Mouse (Mus musculus): ENCODE measurements at regions not wholly inside any gene's neighbourhood (a gene's known extent, or its start where the extent isn't known, plus 50 kb on each side); places are given as distances from the start of the nearest gene placed in this dataset.

DNA sequence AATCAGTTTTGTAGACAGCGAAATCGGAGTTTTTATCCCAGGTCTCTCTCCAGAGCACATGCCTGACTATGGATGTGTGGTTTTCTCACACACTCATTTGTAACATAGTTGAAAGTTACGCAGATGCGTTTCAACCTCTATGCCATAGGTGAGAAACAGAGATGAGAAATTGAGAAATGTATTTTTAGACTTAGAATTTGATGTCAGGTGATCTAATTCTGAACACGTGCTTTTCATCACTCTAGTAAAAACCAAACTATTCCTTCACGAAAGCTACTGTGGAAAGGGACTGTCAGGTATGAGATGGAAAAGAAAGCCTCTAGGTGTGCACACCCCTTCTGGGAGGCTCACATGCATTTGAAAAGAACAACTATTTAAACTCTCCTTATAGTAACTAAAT is 96.8 kb upstream of the Fndc3a start:
- ATAC-seq (replicated peaks; ENCODE audit: low FRiP score, low TSS enrichment, poor library complexity, severe bottlenecking): no peak

DNA sequence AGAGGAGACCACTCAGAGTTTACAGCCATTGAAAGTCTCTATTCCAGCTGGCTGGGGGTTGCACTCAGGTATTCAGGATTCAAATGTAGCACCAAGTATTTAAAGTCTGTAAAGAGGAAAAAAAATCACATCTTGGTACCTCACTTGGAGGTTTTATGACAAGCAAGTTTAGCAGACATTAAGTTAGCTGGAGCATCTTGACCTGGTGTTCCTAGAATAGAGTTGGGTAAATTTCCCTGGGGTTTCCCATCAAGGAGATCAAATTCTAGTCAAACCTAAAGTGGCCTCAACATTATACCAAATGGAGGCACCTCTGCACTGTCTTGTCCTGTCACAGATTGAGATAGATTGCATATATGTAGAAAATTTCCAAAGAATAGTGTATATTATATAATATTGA is 93.8 kb upstream of the Fndc3a start:
- no peak for ATAC-seq (replicated peaks; ENCODE audit: low FRiP score, low TSS enrichment, poor library complexity, severe bottlenecking)

DNA sequence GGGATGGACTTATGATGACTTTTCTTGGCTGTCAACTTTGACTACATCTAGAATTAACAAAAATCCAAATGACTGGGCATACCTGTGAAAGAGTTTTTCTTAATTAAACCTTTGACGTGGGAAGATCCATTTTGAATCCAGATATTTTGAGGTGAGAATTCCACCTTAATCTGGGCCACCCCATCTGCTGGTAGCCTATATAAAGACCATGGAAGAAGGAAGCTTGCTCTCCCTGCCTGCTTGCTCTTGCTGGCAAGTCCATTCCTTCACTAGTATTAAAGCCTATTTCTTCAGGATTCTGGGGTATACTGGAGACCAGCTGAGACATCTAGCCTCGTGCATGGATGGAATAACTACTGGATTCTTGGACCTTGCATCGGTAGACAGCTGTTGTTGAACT is 80.9 kb upstream of the Fndc3a start:
- ATAC-seq (replicated peaks; ENCODE audit: low FRiP score, low TSS enrichment, poor library complexity, severe bottlenecking): no peak

DNA sequence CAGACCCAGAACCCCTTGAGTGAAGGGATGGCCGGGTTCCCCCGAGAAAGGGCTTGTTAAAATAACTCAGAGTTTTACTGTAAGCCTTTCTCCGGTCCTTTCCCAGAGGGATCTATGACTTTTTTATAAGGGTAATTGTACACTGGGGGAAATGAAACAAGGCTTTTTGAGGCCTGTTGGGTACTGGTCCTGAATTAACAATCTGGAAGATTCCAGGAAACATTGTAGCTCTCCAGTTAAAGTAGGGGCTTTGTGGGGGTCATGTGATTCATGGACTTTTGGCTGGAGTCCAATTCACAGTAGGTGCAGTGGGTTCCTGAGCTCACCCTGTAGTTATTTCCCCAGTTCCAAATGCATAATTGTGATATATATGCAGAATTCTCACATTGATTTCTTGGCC is 77.1 kb upstream of the Fndc3a start:
- no peak for ATAC-seq (replicated peaks; ENCODE audit: low FRiP score, low TSS enrichment, poor library complexity, severe bottlenecking)

DNA sequence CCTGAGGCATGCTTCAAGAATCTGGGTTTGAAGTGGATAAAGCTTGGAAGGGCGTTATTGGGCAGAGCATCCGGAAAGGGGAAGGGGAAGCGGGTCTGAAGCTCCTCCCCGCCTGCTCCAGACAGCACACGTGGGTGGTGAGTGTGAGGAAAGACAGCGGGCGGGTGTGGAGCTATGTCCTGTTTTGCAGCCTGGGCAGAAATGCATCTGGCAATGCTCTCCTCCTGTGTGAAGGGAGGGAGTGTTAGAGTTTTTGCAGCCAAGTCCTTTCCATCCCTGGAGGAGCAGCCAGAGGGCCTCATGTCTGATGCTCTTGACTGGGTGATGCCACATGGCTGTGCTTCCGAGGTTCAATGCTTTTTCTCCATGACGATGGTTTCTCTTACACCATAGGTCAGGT is 73.4 kb upstream of the Fndc3a start:
- no peak for ATAC-seq (replicated peaks; ENCODE audit: low FRiP score, low TSS enrichment, poor library complexity, severe bottlenecking)

DNA sequence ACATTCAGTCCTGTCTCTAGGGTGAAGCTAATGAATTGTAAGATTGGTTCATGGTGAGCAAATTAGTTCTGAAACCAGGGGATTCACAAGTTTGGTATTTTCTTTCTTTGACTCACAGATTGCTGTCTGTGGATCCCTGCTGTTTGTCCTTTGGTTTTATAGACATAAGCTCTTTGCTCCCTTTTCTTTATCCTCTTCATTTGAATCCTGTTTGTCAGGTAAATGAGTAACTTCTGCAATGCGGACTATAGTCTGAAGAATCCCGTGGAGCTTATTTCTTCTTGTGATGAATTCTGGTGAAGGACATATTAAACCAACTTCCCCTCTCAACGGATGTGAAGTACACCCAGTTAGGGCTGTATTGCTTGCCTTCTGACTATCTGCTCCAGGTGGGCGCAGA is 69.6 kb upstream of the Fndc3a start:
- ATAC-seq (replicated peaks; ENCODE audit: low FRiP score, low TSS enrichment, poor library complexity, severe bottlenecking): no peak

DNA sequence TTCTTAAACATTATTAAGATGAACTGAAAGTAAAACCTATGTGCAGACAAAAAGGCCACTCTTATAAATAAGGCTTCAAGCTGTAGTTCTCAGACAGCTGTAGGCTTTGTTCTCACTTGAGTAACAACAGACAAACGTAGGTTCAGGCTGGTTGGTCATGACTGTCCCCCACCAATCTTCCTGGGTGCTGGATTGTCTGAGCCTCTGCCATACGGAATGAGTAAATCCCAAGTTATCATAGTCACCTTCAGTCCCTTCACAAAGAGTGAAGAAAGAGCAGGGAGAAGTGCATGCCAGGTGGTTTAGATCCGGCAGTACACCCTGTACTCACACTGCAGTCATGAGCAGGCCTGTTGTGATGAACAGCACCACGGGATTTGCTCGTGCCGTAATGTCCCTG is 69.0 kb upstream of the Fndc3a start:
- no peak for ATAC-seq (replicated peaks; ENCODE audit: low FRiP score, low TSS enrichment, poor library complexity, severe bottlenecking)

DNA sequence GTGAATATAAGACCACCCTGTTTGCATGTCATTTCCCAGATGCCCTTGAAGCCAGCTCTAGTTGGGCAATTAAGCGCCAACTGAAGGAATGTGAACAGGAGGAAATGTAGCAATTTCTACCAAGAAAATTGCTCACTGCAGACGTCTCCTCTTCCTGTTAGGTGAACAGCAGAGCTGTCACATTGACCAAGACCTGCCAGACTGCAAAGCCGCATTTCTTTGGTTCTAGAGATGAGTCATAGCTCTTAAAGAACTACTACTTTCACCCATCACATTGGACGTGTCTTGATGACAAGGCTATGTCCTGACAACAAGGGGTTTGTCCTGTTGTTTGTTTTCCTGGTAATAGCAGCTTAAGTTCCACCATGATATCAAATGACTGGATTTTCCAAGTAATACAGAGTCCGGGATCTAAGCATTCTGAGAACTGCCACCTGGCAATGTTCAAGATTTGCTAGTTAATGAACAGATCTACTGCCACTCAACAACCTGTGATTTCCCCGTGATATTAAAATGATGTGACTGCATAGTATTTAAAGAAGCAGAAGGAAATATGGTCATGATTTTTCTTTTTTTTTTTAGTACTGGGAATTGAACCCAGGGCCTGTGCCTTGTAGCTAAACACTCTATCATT is 68.2 kb upstream of the Fndc3a start:
- no peak for ATAC-seq (replicated peaks; ENCODE audit: low FRiP score, low TSS enrichment, poor library complexity, severe bottlenecking)

DNA sequence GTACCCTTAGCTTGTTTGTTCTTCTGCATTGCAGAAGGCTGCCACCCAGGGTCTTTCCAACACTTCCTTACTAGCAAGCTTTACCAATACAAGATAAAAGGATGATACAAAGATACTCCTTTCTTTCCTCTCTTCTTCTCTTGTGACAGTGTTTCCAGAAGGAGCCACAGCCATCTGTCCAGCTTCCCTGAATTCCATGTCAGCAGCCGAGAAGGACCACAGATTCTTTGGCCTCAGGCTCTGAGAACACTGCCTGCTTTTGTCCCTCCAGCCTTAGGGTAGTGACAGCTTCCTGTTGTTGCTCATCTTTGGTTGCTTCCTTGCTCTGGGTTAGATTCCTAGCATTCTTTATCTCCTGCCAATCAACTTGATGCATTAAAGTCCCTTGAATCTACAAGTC is 60.4 kb upstream of the Fndc3a start:
- no peak for ATAC-seq (replicated peaks; ENCODE audit: low FRiP score, low TSS enrichment, poor library complexity, severe bottlenecking)

DNA sequence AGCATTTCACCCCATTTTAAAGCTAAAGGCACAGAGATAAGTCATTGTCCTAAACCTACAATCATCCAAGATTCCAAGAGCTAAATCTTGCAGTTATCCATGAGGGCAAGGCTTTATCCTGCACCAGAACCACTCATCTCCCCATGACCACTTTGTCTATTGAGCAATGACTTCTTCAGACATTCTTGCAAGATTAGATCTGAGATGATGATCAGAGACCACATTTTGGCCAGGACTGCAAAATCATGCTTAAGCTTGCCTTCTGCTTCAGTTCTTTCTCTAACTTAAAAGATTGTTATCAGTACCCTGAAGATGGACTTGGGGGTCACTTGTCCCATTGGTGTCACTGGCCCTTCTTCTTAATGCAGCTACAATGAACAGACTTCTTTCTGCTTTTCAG is 50.3 kb upstream of the Fndc3a start:
- ATAC-seq (replicated peaks; ENCODE audit: low FRiP score, low TSS enrichment, poor library complexity, severe bottlenecking): no peak

Measured in megakaryocyte-erythroid progenitor cell, adult 5-6 weeks (primary cell).